Mouse (Mus musculus) frontal cortex, postnatal 25 days (tissue): ENCODE results near the gene Dis3l2.

Experiments
- DNase-seq, 2 experiments: peaks; one replicate each; pipeline ENCODE4 v3.0.0; 2022; ENCODE audit warnings: low spot score in 2 of 2

Gene Dis3l2

DNA sequence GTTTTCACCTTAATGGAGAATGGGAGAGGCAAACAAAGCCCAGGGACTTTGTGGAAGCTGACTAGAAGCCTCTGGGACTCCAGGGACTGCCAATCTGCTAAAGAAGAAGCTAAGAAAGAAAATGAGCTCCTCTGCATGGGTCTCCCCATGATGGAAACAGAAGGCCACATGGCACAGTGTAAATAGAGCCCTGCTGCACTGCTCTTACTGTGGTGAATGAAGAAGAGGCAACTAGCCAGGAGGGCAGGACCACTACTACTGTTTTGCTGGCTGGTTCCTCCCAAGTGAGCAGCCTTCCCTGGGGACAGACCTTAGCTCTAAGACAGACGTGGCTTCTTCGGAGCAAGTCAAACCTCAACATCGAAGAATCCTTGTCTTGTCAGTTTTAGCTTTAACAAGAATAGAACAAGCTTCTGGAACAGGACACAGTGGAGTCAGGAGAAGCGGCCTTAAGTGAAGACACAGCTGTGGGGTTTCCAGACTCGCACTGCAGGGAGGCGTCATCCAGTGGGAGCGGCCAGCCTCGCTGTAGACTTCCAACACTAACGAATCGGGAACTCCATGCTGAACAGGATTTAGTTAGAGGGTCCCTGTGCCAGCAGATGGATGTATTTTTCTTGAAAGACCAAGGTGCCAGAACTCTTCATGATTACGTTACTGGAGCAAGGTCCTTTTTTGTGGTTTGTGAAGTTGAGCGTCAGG, 307.2 kb downstream of the Dis3l2 start:
- no peak for DNase-seq

DNA sequence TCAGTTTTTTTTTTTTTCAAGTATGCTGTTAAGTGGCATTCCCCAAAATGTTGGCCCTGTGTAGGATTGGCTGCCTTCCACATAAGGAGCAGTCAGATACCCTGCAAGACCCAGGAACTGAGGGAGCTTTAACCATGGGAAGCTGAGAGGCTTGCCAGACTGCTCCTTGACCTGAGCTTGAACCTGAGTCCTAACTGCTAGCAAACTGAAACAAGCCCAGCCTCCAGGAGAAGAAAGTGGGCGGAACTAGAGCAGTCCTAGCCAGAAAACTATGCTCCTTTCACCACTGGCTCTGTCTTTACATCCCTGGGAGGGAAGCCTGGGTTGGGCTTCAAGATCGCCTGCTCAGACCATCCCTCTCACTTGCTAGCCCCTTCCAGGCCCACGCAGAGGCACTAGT, 308.1 kb downstream of the Dis3l2 start:
- DNase-seq, result no peak

DNA sequence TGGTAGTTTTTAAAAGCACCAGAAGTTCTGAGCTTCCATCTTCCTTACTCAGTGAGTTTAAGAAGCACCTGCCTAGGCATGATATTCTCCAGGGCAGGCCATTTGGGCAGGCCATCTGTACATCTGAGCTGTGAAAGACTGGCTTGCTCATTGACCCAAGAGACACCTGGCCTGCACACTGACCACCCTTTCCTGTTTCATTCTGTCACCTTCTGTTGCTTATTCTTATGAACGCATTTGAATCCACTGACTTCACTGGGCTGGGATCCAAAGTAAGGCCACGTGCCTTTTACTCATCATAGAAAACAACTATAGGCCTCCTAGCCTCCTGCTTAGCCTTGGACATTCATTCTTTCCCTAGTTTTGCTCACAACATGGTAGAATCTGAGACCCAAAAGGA, 309.0 kb downstream of the Dis3l2 start:
- DNase-seq, result no peak

DNA sequence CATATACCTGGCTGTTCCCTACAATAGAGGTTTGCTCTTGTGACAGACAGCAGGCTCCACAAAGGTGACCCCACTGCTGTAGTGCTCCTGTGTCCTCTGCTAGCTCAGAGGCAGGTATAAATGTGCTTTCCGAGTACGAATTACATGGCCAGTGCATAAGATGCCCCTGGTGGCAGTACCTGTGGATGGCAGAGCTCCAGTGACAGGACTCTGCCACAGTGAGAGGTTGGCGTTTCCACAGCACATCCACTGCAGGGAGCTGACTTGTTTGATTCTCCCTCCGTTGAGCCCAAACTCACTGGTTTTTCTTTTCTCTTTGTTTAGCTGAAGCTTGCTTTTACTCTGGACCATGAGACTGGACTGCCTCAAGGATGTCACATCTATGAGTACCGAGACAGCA, 317.1 kb downstream of the Dis3l2 start:
- DNase-seq, result no peak

DNA sequence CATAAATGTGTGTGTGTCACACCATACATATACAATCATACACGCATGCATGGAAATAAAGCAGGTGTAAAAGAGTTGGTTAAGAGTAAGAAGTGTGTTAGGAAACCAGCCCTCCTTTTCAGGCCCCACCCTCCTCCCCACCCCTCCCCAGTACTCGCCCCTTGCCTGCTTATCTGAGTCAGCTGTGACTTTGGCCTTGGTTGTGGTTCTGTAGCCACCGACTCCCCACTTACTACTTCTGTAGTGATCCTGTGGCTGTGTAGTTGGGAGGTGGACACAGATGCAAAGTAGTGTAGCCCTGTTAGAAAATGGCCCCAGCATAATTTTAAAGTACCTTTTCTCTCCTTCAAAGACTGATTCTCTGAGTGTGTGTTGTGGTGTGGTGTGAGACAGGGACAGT, 318.0 kb downstream of the Dis3l2 start:
- DNase-seq, result no peak

DNA sequence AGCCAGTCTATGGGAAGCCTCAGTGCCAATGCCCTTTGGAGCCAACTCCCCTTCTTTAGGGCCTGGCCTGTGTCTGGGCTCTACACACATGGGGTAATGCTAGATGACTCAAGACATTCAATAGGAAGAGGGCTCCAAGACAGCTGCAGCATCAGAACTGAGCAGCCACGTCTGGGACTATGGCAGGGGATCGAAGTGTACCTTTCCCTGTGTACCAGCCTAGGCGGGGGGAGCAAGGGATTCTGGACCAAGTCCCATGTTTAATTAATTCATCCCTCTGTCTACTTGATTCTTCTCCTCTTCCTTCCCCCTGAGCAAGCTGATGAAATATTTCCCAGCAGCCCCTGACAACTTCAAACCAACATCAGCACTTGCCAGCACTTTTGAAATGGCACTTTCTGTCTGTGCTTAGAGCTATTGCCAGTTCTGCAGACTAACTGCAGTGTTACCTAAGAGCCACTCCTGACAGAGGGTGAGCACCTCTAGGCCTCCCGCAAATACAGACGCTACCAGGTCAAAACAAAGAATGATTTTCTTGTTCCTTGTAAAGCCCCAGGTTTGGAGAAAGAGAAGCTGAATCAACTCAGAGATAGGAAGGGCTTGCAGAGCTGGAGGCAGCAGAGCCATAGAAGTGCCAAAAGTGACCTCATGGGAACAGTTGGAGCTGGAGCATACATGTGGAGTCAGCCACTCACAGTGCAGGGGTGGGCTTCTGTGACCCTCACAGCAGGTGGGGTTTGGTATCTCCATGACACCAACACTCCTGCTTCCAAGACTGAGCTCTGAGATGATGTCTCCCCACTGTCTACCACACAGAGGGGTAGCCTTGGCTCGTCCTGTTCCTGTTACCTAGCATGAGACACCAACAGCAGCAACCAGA, 319.9 kb downstream of the Dis3l2 start:
- no peak for DNase-seq

DNA sequence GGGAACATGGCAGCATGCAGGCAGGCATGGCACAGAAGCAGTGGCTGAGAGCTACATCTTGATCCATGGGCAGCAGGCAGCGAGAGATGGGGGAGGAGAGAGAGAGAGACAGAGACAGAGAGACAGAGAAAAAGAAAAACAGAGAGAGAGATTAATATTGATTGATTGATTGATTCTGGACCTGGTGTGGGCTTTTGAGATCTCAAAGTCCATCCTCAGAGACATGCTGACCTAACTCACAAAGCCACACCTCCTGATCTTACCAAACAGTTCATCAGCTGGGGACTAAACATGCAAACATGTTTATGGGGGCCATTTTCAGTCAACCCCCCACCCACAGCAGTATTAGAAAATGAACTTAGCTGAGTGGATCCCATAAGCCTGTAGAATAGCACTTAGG, 321.4 kb downstream of the Dis3l2 start:
- DNase-seq, result no peak

DNA sequence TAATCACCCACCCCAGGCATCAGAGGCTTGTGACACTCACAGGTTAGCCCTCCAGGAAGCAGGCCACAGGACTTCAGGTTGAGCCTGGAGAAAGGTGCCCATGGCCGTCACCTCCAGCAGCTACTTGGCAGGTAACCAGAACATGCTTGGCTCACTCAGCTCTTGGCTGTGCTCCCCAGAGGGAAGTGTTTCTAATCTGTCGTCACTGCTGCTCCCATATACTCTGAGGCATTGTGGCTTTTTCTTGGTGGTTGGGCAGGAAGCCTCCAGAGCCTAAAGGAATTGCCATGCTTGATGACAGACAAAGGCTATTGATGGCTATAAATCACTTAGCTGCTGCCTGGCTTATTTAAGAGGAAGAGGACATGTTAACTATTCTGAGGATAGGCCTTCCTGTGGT, 325.2 kb downstream of the Dis3l2 start:
- DNase-seq, result no peak

DNA sequence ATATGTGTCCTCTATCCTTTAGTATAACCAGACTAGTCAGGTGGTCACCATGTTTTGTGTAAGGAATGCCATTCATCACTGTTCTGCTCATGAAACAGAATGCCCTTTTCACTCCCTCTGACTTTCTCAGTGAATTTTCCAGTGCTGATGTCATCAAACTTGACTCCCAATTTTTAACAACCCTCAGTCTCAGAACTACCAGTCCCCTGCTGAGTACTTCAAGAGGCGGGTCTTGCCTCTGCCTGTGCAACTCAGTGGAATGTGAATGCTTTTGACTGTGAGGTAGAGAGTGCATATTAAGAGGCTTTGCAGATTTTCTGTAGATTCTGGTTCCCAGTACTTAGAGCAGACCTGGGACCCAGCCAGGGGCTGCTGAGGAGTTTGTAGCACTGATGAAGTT, 327.0 kb downstream of the Dis3l2 start:
- DNase-seq, result no peak

DNA sequence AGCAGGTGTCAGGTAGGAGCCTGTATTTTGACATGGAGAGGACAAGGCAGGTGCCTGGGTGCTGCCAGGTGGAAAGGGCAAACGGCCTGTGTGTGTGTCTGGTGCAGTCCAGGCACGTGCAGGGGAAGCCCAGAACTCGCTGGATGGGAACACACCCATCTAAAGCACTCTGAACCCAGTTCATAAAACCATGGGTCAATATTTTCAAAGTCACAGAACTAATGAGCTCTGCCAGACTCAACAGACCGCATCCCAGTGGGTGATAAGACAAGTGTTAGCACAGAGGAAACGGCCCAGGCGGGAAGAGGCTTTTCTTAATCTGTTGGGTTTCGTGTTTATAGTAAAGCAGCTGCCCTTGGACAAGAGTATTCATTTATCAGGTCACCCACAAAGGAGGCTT, 328.9 kb downstream of the Dis3l2 start:
- DNase-seq, result no peak

DNA sequence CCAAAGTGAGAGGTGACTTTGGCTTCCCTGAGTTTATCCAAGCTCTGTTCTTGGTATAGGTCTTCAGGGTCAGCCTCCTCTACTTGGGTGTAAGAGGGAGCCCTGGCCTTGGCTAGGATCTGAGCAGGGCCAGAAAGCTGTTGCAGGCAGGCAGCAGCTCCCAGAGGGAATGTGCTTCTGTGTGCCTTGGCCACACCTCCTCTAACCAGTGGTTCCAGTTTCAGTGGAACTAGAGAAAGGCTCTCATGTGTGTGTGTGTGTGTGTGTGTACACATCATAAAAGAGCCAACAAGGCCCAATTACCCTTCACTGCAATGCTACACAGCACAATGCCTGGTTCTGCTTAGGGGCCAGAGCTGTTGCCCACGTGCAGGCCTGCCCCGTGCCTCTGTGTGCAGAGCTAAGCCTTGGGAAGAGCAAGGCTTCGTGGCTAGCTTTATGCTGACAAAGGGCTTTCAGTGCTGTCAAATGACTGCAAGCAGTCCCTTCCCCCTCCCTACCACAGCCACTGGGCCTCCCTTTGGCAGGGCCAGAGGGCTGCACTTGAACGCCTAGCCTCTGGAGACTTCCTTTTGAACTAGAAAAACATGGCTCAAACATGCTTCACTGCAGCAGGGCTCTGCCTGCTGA, 332.0 kb downstream of the Dis3l2 start:
- DNase-seq, result no peak

DNA sequence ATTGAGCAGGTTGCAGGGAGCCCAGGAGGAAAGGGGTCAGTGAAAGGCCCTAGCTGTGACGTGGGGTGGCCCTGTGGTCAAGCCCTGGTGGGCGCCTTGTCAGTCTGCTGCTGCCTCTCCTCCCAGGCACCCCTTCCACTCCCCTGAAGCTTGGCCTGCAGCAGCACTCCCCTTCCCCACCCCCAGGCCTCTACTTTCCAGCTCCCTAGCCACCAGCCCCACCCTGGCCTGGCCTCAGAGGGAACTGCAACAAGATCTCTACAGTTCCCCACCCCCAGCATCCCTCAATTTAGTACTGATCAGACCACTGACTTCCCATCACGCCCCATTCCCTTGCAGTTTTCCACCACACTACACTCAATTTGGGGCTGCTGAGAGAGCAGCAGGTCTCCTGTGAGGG, 332.7 kb downstream of the Dis3l2 start:
- DNase-seq, result no peak

DNA sequence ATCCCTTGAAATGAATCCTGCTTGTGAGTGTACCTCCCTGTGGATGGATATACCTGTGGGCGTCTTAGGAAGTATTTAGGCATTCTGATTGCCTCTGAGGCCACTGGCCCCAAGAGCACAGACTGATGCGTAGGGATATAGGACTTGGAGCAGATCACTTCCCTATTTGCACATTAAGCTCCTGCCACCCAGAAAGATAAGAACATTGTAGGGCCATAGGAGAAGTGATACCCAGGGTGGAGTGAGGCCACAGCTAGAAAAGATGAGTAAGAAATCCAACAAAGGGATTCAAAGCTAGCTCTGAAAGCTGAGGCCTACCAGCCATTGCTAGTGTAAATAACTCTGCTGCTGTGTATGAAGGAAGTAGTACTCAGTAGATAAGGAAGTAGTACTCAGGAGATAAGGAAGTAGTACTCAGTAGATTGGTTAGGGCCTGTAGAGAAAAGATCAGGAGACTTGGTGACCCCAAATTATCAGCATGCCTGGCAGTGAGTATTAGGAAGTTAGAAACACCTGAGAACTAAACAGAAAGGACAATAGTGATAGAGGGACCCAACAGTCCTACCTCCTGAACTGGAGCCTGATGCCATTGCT, 335.0 kb downstream of the Dis3l2 start:
- DNase-seq, result no peak

DNA sequence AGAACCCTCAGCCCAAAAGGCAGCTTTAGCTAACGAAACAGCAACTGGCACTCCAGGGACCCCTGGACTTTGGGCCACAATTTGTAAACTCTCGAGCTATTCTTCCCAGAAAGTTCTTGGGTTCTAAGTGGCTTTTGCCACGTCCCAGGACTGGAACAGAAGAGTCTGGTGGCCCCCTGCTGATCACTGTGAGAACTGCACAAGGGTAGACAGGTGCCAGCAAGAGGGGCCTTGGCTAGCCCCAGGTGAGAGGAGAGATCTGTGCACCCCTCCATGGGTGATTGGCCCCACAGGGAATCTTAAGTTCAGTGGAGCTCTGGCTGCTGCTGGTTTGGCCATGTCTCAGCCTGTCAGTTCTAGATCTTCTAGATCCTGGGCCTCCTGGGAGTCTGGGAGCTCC, 337.5 kb downstream of the Dis3l2 start:
- DNase-seq, result peak; percentile 59 to 64

DNA sequence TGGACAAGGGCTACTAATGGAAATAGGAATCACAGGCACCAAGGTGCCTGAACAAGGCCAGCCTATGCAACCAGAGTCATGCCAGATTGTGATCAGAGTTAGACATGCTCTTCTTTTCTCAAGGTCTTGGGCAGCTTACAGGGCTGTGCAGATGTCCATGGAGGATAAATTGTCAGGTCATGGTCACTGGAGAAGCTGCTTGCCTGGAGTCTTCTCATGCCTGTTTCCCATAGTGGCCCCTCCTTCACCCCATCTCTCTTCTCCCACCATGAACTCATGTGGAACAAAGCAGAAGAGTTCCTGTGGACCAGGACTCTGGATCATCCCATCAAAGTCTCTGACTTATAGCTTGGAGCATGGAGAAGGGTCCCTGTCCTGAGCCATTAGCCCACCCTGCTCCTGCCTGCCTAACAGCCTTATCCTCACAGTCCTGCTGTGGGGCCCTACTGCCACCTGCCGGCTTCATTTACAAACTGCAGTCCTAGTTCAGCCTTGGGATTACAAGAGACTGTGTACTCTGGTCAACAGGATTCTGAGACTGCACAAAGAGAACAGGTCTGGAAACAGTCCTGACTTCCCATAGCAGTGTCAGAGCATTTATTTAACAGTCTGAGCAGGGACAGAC, 338.3 kb downstream of the Dis3l2 start:
- peak; percentile 65 to 70 for DNase-seq

DNA sequence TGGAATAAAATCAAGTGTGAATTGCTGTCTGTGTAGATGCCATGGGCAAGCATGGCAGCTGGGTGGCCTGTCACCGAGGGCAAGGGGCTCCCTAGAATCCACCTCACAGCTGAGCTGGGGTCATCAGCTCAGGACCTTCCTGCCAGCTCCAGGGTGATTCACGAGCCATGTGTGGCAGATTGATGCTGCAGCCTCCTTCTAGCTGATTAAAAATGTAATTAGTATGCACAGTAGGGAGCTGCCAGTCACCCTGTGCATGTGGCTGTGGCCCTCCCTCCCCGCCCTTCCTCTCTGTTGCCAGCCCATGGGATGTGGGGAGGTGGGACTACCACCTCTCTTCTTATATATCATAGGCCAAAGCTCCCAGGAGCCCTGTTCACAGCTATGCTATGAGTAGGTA, 346.5 kb downstream of the Dis3l2 start:
- no peak for DNase-seq

DNA sequence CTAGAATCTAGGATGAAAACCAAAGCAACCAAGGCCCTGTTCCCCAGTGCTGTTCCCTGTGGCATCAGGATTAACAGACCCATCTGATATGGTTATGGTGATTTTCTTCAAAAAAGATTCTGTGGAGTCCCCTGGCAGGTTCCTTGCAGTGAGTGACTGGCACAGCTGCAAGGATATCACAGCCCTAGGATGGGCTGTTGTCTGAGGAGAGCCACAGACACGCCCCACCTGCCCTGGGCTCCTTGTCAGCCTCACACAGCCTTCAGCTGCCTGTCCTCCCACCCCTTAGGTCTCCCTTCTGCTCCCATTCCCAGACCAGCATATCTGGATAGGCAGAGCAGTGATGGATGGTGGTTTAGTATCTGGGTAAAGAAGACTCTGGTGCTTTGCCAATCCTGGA, 347.1 kb downstream of the Dis3l2 start:
- no peak for DNase-seq

DNA sequence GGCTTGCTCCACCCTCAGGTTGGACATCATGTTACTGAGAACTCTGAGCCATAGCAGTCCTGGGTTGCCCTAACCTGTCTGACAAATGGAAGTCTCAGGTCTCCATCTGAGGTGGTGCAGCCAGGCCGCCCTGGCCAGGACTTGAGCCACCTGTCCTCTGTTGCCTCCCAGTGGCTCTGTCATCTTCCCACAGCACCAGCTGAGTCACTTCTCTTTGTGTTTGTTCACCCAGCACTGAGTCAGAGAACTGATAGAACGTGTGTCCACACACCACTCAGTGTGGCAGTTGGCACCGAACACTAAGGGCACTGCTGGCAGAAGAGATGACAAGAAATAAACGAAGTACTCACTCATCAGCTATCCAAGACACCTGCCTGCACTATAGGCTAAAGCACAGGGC, 347.8 kb downstream of the Dis3l2 start:
- no peak for DNase-seq

DNA sequence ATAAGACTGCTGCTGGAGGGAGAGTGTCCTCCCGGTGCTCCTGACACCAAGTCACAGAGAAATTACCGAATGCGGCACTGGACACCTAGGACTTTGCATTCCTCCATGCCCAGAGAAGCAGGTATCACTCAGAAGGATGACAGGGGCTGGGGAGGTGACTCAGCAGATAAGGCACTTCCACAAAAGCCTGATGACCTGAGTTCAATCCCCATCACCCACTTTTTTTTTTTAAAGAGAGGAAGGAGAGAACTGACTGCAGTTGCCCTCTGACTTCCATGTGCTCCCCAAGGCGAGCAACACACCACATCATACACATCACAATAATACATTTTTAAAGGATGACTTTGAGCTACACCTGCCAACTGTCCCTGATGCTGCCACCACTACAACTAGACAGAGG, 353.5 kb downstream of the Dis3l2 start:
- DNase-seq, result no peak

DNA sequence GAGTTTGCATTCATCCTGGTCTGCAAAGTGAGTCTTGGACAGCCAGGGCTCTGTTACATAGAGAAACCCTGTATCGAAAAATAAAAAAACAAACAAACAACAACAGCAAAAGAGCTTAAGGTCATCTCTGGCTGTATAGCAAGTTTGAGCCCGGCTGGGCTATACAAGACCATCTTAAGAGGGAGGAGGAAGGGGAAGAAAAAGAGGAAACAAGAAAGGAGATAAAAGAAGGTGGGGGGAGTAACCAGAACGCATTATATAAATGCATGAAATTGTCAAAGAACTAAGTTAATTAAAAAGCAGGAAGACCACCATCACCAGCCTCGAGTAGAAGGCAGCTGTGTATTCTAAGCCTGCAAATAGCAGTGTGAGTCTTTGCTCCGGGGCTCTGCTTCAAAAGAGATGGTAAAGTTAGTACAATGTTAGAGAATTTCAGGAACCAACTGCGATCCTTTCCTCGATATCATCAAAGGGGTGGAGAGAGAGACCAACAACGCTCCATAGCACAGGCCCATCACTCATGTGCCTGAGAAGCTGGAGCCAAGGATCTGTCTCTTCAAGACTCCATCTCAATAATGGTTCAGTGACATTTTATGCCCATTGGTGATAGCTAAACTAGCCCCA, 355.5 kb downstream of the Dis3l2 start:
- no peak for DNase-seq

DNA sequence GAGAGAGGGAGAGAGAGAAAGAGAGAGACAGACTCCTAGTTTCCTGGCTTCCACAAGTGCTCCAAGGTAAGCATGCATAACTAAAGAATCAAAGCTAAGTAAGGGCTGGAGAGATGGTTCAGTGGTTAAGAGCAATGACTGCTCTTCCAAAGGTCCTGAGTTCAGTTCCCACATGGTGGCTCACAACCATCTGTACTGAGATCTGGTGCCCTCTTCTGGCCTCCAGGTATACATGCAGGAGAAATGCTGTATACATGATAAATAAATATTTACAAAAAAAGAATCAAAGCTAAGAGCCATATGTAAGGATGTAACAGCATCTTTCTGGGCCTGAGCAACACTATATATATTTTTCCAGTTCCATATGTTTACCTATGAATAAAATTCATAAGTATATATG, 357.3 kb downstream of the Dis3l2 start:
- no peak for DNase-seq

DNA sequence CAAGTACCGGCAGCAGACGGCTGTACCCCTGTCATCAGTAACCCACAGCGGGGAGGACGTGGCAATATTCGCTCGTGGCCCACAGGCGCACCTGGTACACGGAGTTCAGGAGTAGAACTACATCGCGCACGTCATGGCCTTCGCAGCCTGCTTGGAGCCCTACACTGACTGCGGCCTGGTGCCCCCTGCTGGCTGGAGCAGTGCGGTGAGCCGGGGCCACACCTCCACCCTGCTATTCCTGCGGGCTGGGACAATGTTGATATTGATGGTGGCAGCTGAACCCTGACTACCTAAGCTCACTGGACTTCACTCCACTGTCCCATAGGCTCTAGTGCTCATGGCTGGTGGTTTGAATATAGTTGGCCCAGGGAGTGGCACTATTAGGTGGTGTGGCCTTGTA, 367.1 kb downstream of the Dis3l2 start:
- DNase-seq, result no peak
